Mouse (Mus musculus): ENCODE measurements around the gene Mark3.

DNA sequence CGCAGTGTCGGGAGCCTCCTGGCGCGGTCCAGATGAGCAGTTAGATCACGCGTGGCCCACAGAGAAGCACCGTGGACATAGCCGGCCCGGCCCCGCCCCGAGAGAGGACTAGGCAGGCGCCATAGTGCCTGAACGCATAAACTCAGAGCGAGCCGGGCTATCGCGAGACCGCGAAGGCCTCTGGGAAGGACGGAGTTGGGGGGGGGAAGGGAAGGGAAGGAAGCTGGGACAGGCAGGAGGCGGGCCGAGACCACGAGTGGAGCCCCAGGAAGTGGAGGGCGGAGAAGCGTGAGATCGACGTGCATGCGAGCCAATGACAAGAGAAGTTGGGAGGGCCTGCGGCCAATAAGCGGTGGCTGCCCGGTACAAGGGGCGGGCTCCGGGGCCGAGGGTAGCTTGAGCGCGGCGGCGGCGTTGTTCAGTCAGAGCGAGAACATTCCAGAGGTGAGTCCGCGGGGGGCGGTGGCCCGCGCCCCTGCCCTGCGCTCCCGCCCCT lies 36.5 kb upstream of the Mark3 start, which contains the start of gene Eif5:
- no peak for TF ChIP-seq CTCF (IDR thresholded peaks at IDR 0.05; ENCODE audit: control insufficient read depth, insufficient read depth, low read length)
- peak; percentile 85 for TF ChIP-seq POLR2A (IDR thresholded peaks at IDR 0.05; ENCODE audit: borderline replicate concordance, control insufficient read depth, low read depth, low read length)
